Mouse (Mus musculus) retina, embryonic 14.5 days (tissue): Measurements from ENCODE around the gene Scd2.
"Not testable (repeated sequence)": the region's sequence is repeated elsewhere in the genome, so short reads cannot be mapped to it uniquely, and the experiment has no call there.

ENCODE experiments used
- DNase-seq: peaks from one replicate; pipeline ENCODE4 v3.0.0-alpha.2; 2015; ENCODE audit warnings: low spot score

Scd2 gene

DNA sequence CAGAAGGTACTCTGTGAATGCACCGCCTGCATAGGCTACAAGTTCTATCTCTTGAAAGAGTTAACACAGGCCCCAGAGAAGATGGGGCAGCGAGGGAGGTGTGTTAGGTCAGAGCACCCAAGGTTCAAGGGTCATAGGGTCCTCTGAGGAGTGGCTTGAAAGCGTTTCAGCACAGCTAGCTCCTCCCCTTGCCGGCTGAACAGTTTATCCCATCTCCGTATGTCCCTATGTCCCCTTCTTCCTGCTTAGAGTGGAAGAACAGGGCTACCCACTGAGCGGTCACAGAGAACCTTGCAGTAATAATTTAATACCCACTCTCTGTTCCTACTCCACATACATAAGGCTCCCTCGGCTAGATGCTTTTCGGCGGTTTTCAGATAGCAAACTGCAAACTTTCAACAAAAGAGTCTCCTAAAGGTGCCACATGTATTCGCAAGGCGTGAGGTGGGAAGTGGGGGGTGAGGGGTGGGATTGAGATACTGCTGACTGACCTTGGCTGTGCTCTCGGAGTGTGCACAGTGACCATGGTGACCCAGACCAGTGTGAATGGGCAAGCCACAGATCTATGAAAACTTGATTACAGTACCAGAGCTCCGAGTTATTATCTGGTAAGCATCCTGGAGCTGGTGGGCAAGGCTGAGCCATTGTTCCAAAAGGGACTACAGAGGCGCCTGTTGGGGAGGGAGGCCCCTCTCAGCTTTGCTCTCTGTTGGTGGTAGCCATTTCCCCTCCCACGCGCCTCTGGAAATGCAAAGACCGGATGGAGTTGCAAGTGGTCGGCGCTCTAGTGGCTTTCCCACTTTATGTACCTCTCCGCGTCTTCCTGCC is at the start of gene Scd2:
Gene Scd2 (plus strand): TSS at position 734 of the 828 bp plus-strand sequence.
- peak; percentile 58 for DNase-seq

DNA sequence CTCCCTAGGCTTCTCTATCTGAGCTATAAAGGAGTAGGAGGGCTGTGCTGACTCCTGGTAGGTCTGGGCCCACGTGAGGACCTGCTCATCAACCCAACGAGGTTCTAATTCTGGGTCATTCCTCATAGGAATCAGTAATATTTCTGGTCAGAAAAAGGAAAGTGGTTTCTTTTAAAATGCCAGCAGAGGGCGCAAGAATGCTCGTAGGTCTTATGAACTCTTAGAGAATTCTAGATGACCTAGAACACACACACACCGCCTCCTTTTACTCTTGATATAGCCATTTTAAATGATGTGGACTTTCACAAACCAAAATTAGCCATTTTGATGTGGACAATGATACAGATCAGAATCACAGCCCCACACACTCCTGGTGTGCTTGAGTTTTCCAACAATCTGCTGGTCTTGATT is 47.7 kb upstream of the Scd2 start:
- peak; percentile 94 for DNase-seq

DNA sequence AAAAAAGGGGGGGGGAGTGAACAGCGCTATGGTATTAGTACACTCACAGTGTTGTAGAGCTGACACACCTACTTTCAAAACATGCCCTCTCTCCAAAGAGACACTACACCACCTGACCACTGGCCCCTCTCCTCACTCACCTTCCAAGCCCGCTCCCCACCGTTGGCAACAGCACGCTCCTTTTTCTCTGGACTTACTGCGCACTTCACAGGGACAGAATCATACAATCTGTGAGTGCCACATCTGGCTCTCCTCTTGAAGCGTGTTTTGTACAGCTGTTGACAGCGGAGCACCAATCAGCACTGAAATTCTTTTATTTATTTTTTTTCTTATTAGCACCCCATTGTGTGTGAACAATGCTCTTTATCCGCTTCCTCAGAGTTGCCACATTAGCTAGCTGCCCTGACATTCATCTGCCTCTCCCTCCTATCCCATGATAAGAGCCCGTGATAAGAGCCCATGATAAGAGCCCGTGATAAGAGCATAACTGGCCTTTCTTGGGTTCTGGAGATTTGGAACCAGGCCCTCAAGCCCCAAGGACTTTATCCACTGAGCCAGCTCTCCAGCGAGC is 47.0 kb upstream of the Scd2 start:
- no peak for DNase-seq

DNA sequence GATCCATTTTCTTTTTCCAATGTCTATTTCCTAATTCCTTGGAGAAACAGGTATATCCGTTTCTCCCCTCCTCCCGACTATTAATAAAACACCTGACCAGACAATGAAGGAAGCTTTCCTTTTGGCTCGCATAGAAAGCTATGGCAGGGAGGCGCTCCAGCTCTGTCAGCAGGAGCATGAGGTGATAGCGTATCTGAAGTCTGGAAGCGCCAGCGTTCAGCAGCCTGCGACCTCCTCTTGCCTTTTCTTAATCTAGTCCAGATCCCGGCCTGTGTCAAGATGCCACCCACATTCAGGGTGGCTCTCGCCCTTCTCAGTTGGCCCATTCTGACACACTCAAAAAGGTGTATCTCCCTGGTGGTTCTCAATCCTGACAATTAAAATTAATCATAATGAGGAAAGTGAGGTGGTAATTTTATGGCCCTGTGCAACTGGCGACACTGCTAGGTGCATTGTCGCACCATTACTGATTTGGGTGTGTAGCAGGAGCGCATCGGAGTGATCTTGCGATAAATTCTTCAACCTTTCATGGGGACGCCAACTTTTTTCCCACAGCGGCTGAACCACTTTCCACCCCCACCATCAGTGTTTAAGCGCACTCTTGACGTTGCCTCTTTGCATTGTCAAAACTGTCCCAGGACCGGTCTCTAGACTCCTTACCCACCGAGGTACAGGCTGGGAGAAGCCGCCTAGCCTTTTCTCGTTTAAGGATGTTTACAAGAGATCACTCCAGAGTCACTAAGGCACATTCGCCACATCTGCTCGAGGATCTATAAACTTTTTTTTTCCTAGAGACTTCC is 46.0 kb upstream of the Scd2 start:
- DNase-seq = peak; percentile 37

DNA sequence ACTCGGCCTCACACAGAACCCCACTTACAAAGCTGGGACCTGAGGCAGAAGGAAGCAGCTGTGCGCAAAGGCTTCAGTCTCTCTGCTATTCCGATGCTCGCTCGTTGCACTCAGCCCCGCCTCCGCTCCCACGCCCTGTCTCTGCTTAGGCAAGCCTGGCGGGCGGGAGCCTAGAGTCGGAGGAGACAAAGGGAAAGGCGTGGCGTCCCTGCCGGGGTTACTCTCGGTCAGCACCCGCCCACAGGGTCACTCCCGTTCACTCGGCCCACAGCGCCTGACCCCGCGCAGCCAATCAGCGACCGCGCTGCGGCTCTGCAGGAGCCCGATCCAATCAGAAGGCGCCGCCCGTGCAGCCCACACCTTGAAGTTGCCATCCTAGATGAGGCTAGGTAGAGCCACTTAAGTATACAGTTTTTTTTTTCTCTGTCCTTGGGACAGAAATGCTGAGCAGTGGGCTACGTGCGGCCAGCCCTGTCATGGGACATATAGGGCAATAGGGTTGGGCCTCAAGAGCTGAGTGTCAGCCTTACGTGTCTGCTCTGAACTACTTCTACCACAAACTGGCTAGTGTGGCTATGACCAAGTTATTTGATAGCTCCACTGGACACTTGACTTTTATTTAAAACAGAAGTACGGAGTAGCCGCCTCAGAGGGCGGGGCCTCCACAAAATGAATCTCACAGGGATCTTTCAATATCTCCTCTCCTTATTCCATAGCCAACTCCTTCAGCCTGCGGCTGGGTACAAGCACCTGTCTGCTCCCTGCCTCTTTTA is 45.2 kb upstream of the Scd2 start:
- peak; percentile 99 for DNase-seq

DNA sequence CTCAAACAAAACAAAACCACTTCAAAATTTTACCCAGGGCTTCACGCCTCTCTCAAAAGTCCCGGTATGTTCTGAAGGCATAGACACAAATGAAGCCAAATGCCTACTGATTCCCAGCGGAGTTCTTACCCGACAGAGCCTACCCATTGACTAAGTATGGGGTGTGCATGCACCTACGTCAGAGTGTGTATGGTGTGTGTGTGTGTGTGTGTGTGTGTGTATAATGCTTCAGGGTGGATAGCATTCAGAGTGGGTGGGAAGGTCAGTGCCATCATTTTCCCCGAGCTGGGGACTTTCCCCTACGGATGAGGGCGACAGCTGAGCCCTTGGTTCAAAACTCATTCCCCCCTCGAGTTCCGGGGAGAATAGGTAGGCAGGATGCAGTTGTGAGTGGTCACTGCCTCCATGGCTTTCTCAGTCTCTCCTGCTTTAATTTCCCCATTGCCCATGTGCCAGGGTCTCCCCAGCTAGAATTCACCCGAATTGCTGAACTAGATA is 44.6 kb upstream of the Scd2 start:
- no peak for DNase-seq

DNA sequence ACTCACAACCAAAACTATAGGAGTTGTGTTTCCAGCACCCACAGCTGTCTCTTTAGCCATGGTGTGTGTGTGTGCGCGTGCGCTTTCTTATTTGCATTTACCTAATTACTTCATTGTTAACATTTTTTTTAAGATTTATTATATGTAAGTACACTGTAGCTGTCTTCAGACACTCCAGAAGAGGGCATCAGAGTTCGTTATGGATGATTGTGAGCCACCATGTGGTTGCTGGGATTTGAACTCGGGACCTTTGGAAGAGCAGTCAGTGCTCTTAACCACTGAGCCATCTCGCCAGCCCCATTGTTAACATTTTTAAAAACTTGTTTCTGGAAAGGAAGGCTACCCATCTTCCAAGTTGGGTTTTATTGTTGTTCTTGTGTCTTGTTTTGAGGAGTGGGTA is 42.3 kb upstream of the Scd2 start:
- not testable (repeated sequence) for DNase-seq

DNA sequence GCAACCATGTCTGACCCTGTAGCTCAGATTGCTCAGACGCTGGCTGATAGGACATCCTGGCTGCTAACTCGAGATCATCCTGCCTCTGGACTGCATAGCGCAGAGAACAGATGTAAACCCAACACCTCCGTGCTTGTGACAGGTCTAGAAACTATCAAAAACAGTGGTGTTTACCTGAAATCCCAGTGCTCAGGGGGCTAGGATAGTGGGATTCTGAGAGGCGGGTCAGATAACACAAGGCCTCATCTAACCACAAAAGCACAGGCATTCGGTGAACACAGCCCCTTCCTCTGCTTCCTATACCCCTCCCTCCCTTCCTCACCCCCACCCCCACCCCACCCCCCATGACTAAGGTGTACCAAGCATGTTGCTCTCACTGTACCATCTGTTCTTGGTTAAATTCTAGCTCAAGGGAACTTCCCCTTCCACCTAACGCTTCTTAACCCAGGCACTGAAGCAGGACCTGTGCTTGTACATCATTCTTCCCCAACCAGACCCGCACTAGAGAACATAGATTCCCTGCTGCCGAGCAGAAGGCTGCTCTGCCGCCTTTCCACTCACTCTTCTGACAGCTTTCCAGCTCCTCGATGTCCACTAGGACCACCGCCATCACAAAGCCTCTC is 41.4 kb upstream of the Scd2 start:
- DNase-seq = no peak

DNA sequence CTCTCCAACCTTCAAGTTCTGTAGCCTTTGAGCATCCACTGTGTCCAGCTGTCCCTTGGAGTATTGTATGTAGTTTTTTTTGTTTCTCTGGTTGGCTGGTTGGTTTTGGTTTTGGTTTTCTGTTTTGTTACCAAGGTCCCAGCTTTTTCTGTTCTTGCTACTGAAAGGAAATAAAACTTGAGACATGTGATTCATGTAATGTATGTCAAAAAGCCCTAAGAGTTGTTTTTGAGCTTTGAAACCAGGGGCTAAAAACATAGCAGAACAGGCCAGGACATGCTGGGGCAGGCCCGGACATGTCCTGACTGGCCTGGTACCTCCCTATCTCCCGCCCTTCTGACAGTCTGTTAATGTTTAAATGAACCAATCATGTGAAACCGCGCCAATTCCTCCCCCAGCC is 39.4 kb upstream of the Scd2 start:
- DNase-seq = not testable (repeated sequence)

DNA sequence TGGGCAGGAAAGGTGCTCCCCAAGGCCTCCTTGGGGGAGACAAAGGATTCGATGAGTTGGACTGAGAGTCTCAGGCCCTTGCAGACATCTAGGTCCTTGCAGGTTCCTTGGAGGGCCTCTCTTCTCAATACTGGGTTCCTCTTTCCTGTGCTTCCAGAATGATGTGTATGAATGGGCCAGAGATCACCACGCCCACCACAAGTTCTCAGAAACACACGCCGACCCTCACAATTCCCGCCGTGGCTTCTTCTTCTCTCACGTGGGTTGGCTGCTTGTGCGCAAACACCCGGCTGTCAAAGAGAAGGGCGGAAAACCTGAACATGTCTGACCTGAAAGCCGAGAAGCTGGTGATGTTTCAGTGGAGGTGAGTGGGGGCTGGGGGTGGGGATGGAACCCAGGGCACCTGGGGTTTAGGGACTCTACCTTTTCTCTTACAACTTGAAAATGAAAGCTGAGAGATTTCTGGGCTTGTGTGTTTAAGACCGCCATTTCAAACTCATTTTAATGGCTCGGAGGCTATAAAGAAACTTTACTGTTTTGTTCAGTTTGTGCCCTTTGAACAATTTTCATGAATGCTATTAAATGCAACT is 36.0 kb upstream of the Scd2 start:
- no peak for DNase-seq

DNA sequence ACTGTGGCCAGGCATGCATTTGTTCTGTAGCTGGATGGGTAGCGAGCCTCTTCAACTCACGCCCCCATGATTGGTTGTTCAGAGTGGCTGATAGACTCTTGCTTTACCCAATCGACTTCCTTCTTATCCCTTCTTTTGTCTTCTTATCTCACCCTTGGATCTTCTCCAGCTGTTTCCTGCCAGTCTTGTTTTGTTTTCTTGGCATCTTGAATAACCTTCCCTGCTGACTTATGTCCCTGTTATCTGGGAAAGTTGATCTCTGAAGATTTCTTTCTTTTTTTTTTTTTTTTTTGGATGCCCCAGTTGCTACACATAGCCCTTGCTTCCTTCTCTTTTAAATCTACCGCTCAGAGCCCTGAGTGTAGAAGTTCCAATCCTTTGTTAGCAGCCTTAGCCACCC is 34.0 kb upstream of the Scd2 start:
- DNase-seq = no peak

DNA sequence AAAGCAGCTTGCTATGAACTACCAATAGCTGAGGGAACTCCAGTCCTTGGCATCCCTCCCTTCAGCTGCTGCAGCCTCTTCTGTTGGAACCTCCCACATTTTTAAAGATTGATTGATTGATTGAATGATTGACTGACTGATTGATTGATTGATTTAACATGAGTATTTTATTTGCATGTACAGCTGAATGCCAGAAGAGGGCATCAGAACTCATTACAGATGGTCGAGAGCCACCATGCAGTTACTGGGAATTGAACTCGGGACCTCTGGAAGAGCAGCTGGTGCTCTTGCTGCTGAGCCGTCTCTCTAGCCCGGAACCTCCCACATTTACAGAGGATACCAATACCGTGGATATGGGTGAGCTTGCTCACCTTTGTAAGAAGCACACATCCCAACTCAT is 33.0 kb upstream of the Scd2 start:
- DNase-seq = no peak

DNA sequence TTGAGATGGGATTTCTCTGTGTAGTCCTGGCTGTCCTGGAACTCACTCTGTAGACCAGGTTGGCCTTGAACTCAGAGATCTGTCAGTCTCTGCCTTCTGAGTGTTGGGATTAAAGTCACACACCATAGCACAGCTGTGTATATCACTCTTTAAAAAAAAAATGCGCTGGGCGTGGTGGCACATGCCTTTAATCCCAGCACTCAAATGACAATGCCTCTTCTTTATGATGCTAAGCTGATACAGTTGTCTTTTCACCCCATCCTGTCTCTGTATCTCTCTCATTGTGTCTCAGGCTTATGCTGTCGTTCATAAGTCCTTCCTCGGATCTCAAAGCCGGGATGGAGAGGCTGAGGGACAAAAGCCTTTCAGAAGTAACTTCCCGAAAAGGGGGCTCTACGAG is 31.7 kb upstream of the Scd2 start:
- DNase-seq = no peak

DNA sequence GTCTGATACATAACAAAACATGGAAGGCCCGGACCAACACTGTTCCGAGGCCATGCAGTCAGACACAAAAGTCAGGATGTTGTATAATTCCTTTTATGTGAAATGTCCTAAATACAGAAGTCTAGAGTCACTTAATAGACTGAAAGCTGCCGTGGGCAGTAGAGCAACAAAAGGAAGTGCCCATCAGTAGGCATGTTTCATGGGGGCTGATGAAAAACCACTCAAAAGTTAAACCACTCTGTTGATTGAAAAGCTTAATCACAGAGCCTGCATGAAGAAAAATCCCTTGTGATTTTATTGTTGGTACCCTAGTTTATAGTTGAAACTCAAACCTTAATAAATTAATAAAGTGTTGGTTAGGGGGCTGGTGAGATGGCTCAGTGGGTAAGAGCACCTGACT is 29.9 kb upstream of the Scd2 start:
- no peak for DNase-seq

DNA sequence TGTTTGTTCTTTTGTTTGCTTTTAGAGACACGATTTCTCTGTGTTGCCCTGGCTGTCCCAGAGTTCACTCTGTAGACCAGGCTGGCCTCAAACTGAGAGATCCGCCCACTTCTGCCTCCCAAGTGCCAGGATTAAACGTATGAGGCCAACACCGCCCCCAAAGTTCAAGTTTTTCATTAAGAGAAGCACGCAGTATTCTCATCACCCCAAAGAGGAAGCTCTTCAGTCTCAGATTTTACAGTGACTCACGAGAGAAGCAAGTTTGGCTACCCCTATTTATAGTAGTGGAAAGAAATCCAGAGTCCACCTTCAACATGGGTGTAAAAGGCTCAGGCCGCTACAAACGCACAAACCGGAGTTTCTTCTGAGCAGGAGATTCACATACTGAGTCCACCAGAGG is 29.2 kb upstream of the Scd2 start:
- no peak for DNase-seq

DNA sequence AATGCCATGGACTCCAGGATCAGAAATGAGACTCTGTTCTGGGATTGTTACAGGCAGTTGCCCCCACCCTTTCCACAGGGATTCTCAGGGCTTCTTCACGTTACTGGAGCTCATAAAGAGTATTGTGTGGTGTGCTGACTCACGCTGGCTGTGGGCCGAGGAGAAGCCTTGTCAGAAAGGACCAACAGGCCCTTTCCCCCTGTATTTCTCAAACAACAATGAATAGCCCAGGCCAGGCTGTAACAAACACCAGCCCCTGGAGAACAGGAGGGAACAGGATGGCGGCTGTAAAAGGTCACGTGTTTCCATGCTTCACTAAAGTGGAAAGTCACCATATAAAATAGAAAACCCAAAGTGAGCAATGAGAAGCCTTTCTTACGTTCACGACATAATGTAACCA is 28.2 kb upstream of the Scd2 start:
- DNase-seq = no peak

DNA sequence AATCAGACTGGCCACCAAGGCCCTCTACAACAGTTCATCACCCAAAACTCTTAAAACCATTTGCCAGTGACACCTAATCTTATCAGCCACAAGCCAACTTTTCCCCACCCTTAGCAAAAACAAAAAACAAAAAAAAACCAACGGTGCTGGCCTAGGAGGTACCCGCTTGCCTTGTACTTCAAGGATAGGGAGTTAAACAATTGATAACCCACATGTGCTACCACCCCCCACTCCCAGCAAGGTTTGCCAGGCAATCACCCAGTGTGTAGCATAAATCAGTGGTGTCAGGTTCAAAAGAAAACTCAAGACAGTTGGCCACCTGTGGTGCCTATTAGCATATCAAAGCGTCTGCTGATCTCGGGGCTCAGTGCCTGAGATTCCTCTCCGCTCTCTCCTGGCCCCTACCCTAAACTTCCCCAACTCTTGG is 27.6 kb upstream of the Scd2 start:
- DNase-seq = peak; percentile 49

DNA sequence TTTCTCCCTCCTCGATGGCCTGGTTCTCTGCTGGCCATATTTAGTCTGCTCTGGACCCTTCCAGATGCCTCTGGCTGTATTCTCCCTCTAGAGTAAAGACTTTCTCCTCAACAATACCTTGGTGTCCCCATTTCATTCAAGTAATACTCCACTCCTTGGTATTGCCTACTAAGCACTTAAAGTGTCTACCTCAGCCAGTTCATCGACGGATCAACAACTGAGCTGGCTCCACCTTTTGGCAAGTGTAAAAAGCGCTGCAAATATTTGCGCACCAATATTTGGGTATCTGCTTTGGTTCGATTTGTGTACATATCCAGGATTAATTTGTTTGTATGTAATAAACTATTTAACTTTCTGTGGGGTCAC is 27.0 kb upstream of the Scd2 start:
- DNase-seq = no peak

DNA sequence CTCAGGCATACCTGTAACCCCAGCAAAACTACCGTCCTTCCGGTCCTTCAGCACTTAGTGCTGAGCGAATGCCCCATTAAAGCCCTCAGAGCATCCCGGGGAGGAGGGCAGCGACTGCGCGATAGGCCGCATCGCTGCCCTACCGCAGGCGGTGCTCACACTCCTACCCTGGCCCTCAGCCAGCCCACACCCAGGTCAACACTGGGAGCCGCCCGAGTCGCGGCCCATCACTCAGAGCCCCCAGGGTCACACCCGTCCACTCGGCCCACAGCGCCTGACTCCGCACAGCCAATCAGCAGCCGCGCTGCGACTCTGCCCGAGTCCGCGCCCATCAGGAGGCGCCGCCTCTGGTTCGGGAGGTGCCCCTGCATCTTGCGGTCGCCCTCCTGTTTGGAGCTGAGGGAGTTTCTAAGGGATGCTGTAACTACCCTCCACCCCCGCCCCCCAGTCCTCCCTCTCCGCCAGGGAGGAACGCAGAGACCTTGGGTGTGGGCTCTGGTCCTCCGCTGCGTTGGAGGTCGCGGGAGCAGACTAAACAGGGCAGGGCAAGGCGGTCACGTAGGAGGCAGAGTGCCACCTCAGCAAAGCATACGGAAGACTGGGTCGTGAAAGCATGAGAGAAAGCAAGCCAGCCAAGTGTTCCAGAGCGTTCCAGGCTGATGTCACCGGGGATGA is 26.5 kb upstream of the Scd2 start:
- DNase-seq = peak; percentile 92

DNA sequence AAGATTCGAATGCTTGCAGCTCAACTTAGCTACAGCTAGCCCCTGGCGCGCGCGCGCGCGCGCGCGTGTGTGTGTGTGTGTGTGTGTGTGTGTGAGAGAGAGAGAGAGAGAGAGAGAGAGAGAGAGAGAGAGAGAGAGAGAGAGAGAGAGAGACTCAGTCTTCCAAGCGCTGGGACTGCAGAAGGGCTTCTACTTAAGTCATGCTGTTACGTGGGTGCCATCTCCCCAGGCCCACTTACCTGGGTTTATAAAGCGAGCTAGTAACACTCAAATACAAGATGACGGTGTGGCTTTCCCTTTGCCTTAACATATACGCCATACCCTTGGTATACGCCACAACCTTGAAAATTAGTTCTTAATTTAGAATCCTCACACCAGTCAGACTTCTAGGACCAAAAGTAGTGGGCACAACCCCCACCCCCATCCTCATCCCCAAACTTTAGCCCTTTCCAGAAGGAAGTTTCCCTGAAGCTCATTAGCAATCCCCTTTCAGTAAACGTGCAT is 25.9 kb upstream of the Scd2 start:
- DNase-seq = no peak
